Mouse (Mus musculus) testis, adult 2 months (tissue): ENCODE results near the gene Cdsn. TPM values are rescaled to one million over a fixed set of nuclear protein-coding genes. Genes with fewer than 3 reads are reported as not detected.

Experiments
- H3K27ac ChIP-seq: fragments of 200-500 bp; 2 replicates; pipeline ENCODE4 v1.5.1; 2012; ENCODE audit warnings: low read depth, low read length; ENCODE audit not compliant: control insufficient read depth, insufficient read depth
- H3K27me3 ChIP-seq: fragments of 200-500 bp; 2 replicates; pipeline ENCODE4 v1.6.1; 2012; ENCODE audit warnings: mild to moderate bottlenecking, low read length, moderate library complexity; ENCODE audit not compliant: control insufficient read depth, insufficient read depth
- H3K36me3 ChIP-seq: fragments of 200-500 bp; 2 replicates; pipeline ENCODE4 v1.6.1; 2012; ENCODE audit warnings: mild to moderate bottlenecking, low read length; ENCODE audit not compliant: control insufficient read depth, insufficient read depth
- H3K4me1 ChIP-seq: fragments of 200-500 bp; 2 replicates; pipeline ENCODE4 v1.6.1; 2012; ENCODE audit warnings: low read length; ENCODE audit not compliant: control insufficient read depth, insufficient read depth
- H3K4me3 ChIP-seq: fragments of 200-500 bp; 2 replicates; pipeline ENCODE4 v1.5.1; 2012; ENCODE audit warnings: low read depth, mild to moderate bottlenecking, low read length, moderate library complexity, mixed read lengths; ENCODE audit not compliant: control insufficient read depth
- CTCF ChIP-seq: fragments of 200-500 bp; IDR thresholded peaks from 2 replicates; pipeline ENCODE4 v1.5.1; 2012; ENCODE audit warnings: low read depth, mild to moderate bottlenecking, inconsistent platforms, low read length, moderate library complexity; ENCODE audit not compliant: control insufficient read depth, insufficient read depth, insufficient replicate concordance
- POLR2A ChIP-seq: fragments of 200-500 bp; IDR thresholded peaks from 2 replicates; pipeline ENCODE4 v1.6.1; 2012; ENCODE audit warnings: low read depth, mild to moderate bottlenecking, inconsistent platforms, low read length, moderate library complexity; ENCODE audit not compliant: control insufficient read depth
- polyA plus RNA-seq: library from polyadenylated mRNA; depleted of rRNA; stranded (reverse); fragments of >200 nt; gene quantifications from 2 replicates; pipeline ENCODE4 v1.2.3, GENCODE M21; 2012

Cdsn gene
- polyA plus RNA-seq, 1 experiment = 8.7 TPM

- TF ChIP-seq POLR2A (no peak), CTCF (no peak)
- H3K27me3 ChIP-seq = no peaks in the 10 kb centered on the region
- no peaks in the 10 kb centered on the region; the same call in 1 of the 2 replicates for H3K4me1 ChIP-seq
- H3K27ac ChIP-seq = no peak overlapping the region
- H3K36me3 ChIP-seq = no peaks in the 10 kb centered on the region
- no peak overlapping the region for H3K4me3 ChIP-seq
Observed at GRCm38 (mm10) chr17:35547465-35547864, 4.5 kb upstream of the Cdsn start.

GRCm38 (mm10) chr17:35548636-35549035, 3.3 kb upstream of the Cdsn start:
- no peaks in the 10 kb centered on the region for H3K36me3 ChIP-seq
- no peaks in the 10 kb centered on the region; the same call in 1 of the 2 replicates for H3K4me1 ChIP-seq
- H3K27ac ChIP-seq = peak overlapping the region; percentile 43; the same call in 1 of the 2 replicates
- H3K4me3 ChIP-seq = no peak overlapping the region
- H3K27me3 ChIP-seq = no peaks in the 10 kb centered on the region
- TF ChIP-seq POLR2A (no peak), CTCF (no peak)

- no peak overlapping the region for H3K4me3 ChIP-seq
- H3K36me3 ChIP-seq = no peaks in the 10 kb centered on the region
- H3K4me1 ChIP-seq = peaks cover 1% of the 10 kb centered on the region; the same call in 1 of the 2 replicates
- TF ChIP-seq CTCF (no peak), POLR2A (no peak)
- H3K27me3 ChIP-seq = no peaks in the 10 kb centered on the region
- peak overlapping the region; percentile 88 for H3K27ac ChIP-seq
Observed at GRCm38 (mm10) chr17:35549437-35550142, 2.3 kb upstream of the Cdsn start.

GRCm38 (mm10) chr17:35550143-35550494, 1.8 kb upstream of the Cdsn start:
- peak overlapping the region; percentile 88 for H3K27ac ChIP-seq
- TF ChIP-seq CTCF = no peak
- TF ChIP-seq POLR2A = no peak
- peaks cover 5% of the 10 kb centered on the region for H3K4me1 ChIP-seq
- no peaks in the 10 kb centered on the region for H3K36me3 ChIP-seq
- H3K27me3 ChIP-seq = no peaks in the 10 kb centered on the region
- no peak overlapping the region for H3K4me3 ChIP-seq

DNA sequence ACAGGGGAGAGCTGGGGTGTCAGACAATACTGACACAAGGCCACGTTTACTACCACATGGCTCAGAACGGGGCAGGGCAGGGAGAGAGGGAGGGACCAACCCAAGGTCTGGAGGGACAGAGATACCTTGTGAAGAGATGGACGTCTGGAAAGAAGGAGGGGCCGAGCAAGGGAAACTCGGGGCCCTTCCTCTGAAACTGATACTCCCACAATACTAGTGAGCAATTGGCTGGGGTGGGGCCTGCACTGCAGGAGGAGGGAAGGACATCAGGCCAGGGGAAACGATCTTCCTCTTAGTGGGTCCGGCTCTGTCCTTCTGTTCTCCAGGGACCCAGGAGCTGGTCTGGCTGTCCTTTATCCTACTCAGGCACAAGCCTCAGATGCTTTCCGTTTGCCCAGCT, 1.1 kb upstream of the Cdsn start:
- Histone ChIP-seq H3K27me3 (no peaks in the 10 kb centered on the region), H3K4me1 (peaks cover 12% of the 10 kb centered on the region), H3K4me3 (no peak overlapping the region), H3K27ac (no peak overlapping the region), H3K36me3 (no peaks in the 10 kb centered on the region)
- TF ChIP-seq POLR2A = no peak
- TF ChIP-seq CTCF = no peak

- H3K4me3 ChIP-seq = peak overlapping the region; percentile 83
- no peak overlapping the region for H3K27ac ChIP-seq
- H3K36me3 ChIP-seq = no peaks in the 10 kb centered on the region
- H3K4me1 ChIP-seq = peaks cover 23% of the 10 kb centered on the region
- no peak for TF ChIP-seq CTCF
- TF ChIP-seq POLR2A = no peak
- no peaks in the 10 kb centered on the region for H3K27me3 ChIP-seq
Observed at GRCm38 (mm10) chr17:35554321-35554720, 2.4 kb downstream of the Cdsn start.

- Histone ChIP-seq H3K4me1 (peaks cover 23% of the 10 kb centered on the region), H3K27ac (no peak overlapping the region), H3K27me3 (no peaks in the 10 kb centered on the region), H3K36me3 (no peaks in the 10 kb centered on the region), H3K4me3 (peak overlapping the region; percentile 83)
- no peak; the same call in 1 of the 2 replicates for TF ChIP-seq POLR2A
- TF ChIP-seq CTCF = no peak
Observed at GRCm38 (mm10) chr17:35554761-35555397, 3.0 kb downstream of the Cdsn start.
